Mouse (Mus musculus) neural tube, embryonic 15.5 days (tissue): ENCODE measurements around the gene Gm20661. TPM values are rescaled to one million over a fixed set of nuclear protein-coding genes. Genes with fewer than 3 reads are reported as not detected.

Source experiments
- ATAC-seq: fragments of 200-750 bp; cut with Nextera tagmentation; 2 replicates; pipeline ENCODE4 v1.8.0; 2017; ENCODE audit warnings: mild to moderate bottlenecking, moderate TSS enrichment, moderate library complexity; ENCODE audit not compliant: low FRiP score
- H3K27ac ChIP-seq: fragments of 300-500 bp; sonication (generic); replicated peaks from 2 replicates; pipeline ENCODE4 v1.5.1; 2015; ENCODE audit warnings: mild to moderate bottlenecking, inconsistent platforms
- H3K27me3 ChIP-seq: fragments of 300-500 bp; sonication (generic); replicated peaks from 2 replicates; pipeline ENCODE4 v1.6.1; 2015; ENCODE audit warnings: inconsistent platforms
- H3K36me3 ChIP-seq: fragments of 300-500 bp; sonication (generic); 2 replicates; pipeline ENCODE4 v1.6.1; 2015; ENCODE audit warnings: inconsistent platforms
- H3K4me1 ChIP-seq: fragments of 300-500 bp; sonication (generic); 2 replicates; pipeline ENCODE4 v1.6.1; 2015; ENCODE audit warnings: inconsistent platforms
- H3K4me2 ChIP-seq: fragments of 300-500 bp; sonication (generic); 2 replicates; pipeline ENCODE4 v1.6.1; 2015; ENCODE audit warnings: inconsistent platforms, mild to moderate bottlenecking, moderate library complexity
- H3K4me3 ChIP-seq: fragments of 300-500 bp; sonication (generic); replicated peaks from 2 replicates; pipeline ENCODE4 v1.5.1; 2015; ENCODE audit warnings: mild to moderate bottlenecking, inconsistent platforms
- H3K9ac ChIP-seq: fragments of 300-500 bp; sonication (generic); replicated peaks from 2 replicates; pipeline ENCODE4 v1.6.1; 2015; ENCODE audit warnings: mild to moderate bottlenecking, inconsistent platforms
- H3K9me3 ChIP-seq: fragments of 300-500 bp; sonication (generic); replicated peaks from 2 replicates; pipeline ENCODE4 v1.6.1; 2016; ENCODE audit warnings: inconsistent platforms
- WGBS: fragments of 180-500 bp; shearing (Covaris S2); methylation state at CpG from one replicate; pipeline ENCODE4 v1.1.7; 2015; ENCODE audit warnings: mixed read lengths; 5-methylcytosine and 5-hydroxymethylcytosine counted together
- polyA plus RNA-seq: library from polyadenylated mRNA; unstranded; fragments of >200 nt; fragmentation: Nextera tagmentation; extraction: Ambion mirVana; gene quantifications from 2 replicates; pipeline ENCODE4 v1.2.1, GENCODE M21; 2015

Gene Gm20661
- polyA plus RNA-seq, 1 experiment from 2014 or later = 1.2 TPM

DNA sequence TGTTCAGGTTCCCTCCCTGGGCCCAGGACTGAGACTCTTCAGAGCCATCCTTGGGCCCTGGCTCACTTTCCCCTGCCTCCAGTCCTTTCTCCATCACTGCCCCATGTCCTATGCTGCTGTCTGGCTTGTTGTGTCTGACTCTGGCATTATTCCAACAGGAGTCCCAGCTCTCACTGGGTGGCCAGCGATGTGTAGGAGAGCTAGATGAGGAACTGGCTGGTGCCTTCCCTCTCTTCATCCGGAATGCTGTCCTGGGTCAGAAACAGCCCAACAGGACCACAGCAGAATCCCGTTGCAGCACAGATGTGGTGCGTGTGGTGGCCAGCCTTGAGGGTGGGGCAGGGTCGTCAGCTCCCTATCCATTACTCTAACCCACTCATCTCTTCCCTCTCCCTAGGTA lies 12.5 kb upstream of the Gm20661 start:
- no peak overlapping the region for H3K4me3 ChIP-seq
- H3K9me3 ChIP-seq = no peaks in the 10 kb centered on the region
- H3K27me3 ChIP-seq = no peaks in the 10 kb centered on the region
- H3K36me3 ChIP-seq = no peaks in the 10 kb centered on the region
- no peaks in the 10 kb centered on the region for H3K4me1 ChIP-seq
- H3K4me2 ChIP-seq = no peak overlapping the region
- WGBS = 89% methylated on average over 5 of the region's 5 CpGs
- no peak overlapping the region for H3K27ac ChIP-seq
- ATAC-seq = no peak
- no peak overlapping the region for H3K9ac ChIP-seq

DNA sequence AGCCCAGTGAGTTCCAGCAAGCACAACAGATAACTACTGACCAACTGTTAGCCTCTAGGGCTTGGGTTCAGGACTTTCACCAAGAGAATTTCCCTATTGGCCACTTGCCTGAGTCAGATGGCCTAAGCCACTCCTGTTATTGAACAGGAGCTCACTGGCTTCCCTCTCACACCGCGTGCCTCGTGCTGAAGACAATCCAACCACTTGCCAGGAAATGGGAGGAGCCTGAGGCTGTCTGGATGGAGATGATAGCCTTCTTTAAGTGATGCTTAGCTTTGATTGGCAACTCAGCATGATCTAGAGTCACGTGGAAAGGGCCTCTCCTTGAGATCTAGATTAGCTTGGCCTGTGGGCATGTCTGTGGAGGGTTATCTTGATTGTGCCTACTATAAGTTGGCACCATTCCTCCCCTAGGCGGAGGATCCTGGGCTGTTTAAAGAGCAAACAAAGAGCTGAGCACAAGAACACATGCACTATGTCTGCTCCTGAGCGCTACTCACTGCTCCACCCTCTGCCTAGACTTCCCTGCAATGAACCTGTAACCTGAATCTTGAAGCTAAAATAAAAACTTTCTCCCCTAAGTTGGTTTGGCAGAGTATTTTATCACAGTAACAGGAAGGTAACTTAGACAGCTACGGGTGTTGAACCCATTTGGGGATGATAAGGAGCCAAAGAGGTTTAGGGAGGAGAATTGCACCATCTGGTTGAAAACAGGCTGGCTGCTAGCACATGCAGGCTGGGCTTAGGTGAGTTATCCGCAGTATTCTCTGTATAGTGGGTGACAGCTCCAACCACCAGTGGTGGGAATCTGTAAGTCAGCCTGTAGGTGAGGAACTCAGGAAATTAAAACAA lies 10.9 kb upstream of the Gm20661 start:
- no peaks in the 10 kb centered on the region for H3K36me3 ChIP-seq
- no peaks in the 10 kb centered on the region for H3K27me3 ChIP-seq
- H3K9me3 ChIP-seq = no peaks in the 10 kb centered on the region
- H3K27ac ChIP-seq = no peak overlapping the region
- no peak overlapping the region for H3K4me3 ChIP-seq
- H3K9ac ChIP-seq = no peak overlapping the region
- no peaks in the 10 kb centered on the region for H3K4me1 ChIP-seq
- 80% methylated on average over 8 of the region's 8 CpGs for WGBS
- no peak overlapping the region for H3K4me2 ChIP-seq
- ATAC-seq = no peak

DNA sequence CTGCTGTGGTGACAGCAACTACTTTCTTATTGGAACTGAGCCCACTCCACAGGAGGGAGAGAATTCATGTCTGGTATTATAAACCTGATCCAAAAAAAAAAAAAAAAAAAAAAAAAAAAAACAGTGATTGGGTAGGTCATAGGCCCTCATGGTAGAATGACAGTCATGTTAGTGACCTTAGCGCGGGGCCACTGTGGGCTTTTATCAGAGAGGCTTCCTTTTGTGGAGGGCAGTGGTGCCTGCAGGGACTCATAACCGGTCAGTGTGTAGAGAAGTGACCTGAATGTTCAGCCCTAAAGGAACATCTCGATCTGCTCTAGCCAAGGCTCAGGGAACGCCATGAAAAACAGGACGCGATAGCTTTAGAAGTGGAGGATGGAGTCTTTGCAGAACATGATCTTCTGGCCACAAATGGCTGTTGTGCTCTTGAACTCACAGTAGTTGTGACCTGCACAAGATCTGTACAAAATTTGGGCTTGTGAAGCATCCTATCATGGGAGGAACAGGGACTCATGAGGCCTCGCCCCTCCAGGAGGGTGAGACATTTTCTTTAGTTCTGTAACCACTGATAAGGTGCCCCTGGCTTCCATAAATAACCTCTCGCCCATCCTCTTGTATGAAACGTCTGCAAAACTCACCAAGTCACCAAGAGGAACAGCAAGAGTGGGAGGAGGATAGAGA lies 8.2 kb upstream of the Gm20661 start:
- H3K27ac ChIP-seq = no peak overlapping the region
- no peak for ATAC-seq
- WGBS = 85% methylated on average over 10 of the region's 10 CpGs

DNA sequence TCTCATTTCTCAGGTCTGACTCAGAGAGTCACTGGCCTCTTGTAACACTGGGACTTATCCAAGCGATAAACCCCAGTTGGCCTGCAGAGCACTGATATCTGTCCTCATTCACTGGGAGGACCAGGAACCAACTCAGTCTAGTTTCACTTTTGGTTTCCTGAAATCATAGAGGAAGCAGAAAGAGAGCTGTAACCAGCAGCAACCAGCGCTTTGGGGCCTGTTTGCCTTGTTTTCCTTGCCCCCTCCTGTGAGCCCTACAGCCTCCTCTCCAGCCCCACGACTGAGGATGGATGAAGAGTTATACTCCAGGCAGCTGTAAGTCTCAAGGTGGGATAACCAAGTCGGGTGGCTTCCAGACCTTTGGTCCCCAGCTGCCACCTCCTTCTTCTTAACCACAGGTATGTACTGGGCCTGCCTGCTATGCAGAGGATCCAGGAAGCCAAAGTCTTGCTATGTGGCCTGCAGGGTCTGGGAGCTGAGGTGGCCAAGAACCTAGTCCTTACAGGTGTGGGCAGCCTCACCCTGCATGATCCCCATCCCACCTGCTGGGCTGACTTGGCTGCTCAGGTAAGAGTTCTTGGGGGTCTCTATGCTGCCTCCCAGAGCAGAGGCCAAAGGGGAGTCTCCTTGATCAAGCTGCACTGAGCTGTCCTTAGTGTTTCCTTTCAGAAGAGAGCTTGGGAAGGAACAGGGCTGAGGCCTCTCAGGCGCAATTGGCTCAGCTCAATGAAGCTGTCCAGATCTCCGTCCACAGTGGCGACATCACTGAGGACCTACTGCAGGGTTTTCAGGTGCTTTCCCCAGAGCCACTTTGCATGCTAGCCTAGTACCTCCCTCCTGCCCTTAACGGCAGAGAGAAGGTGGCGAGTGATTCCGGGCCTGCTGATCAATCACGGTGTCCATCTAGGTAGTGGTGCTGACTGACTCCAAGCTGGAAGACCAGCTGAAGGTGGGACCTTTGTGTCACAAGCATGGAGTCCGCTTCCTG lies 7.2 kb upstream of the Gm20661 start, which contains the start of gene Uba7:
Gene Uba7, plus strand, starts transcription at position 107 of the 988 bp plus-strand sequence.
- no peak within 1 kb of the TSS; the same call in 1 of the 2 replicates for H3K4me2 ChIP-seq
- ATAC-seq = no peak
- H3K27ac ChIP-seq = no peak within 1 kb of the TSS
- WGBS = 76% methylated on average over 12 of the region's 12 CpGs
- H3K4me1 ChIP-seq = no peaks in the 10 kb centered on the region
- no peaks in the 10 kb centered on the region for H3K36me3 ChIP-seq
- H3K9ac ChIP-seq = no peak within 1 kb of the TSS
- no peaks in the 10 kb centered on the region for H3K27me3 ChIP-seq
- H3K4me3 ChIP-seq = no peak within 1 kb of the TSS
- H3K9me3 ChIP-seq = no peaks in the 10 kb centered on the region

More for the DNA sequence above, 8.2 kb upstream of the Gm20661 start:
- no peaks in the 10 kb centered on the region for H3K36me3 ChIP-seq
- no peaks in the 10 kb centered on the region for H3K9me3 ChIP-seq
- H3K27me3 ChIP-seq = no peaks in the 10 kb centered on the region
- no peak overlapping the region for H3K4me2 ChIP-seq
- no peak overlapping the region for H3K9ac ChIP-seq
- H3K4me3 ChIP-seq = no peak overlapping the region
- H3K4me1 ChIP-seq = no peaks in the 10 kb centered on the region

DNA sequence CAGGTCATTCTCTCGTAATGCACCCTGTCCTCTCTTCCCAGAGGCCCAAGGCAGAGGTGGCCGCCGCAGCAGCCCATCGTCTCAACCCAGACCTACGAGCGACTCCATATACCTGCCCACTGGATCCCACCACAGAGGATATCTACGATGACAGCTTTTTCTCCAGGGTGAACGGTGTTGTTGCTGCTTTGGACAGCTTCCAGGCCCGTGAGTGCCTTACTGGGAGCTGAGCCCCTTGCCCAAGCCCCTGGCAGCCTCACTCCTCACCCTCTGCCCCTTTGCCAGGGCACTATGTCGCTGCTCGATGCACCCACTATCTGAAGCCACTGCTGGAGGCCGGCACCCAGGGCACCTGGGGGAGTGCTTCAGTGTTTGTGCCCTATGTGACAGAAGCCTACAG lies 4.0 kb upstream of the Gm20661 start:
- WGBS = 89% methylated on average over 12 of the region's 12 CpGs
- ATAC-seq = no peak
- H3K36me3 ChIP-seq = no peaks in the 10 kb centered on the region

DNA sequence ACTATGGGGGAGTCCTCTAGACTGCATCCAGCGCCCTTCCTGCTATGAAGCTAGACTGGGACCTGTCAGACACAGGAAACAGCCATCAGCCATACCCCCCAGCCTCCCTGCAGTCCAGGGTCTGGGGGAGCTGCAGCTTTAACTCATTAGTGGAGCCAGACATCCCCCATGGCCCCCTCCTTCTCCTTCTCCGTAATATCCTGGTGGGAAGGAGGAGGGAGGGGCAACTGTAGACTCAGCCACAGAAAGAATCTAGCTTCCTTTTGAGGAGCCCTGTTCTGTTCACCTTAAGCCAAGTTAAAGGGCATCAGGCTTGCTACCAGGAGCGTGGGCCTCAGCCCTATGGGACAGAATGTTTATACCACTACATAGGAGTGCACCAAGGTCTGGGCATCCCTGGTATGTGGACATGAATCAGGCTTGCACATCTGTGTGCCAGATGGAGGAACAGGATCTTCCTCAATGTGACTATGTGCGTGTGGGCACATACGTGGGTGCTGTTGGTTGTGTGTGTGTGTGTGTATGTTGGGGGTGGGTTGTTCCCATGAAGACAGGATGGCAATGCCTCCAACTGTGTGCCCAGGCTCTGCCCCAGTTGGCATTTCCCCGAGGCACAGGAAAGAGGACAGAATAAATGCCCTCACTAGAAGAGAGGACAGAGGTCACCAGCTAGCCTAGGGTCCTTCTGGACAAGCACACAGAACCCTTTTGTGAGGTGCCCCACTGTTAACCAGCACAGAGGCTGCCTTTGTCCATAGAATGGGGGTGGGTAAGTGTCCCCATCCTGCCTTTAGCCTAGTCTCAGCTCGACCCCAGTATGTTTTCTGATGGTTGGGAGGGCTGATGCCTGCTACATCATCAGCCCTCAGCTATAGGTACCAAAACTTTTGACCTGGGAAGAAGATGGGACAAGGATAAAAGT lies 913 bp upstream of the Gm20661 start:
- peak overlapping the region; percentile 87 for H3K4me2 ChIP-seq
- no peak for ATAC-seq
- H3K27me3 ChIP-seq = peaks cover 14% of the 10 kb centered on the region
- no peaks in the 10 kb centered on the region for H3K9me3 ChIP-seq
- WGBS = 60% methylated on average over 6 of the region's 7 CpGs
- H3K4me3 ChIP-seq = no peak overlapping the region
- H3K36me3 ChIP-seq = no peaks in the 10 kb centered on the region
- peak overlapping the region; percentile 82 for H3K27ac ChIP-seq
- no peak overlapping the region for H3K9ac ChIP-seq
- peaks cover 29% of the 10 kb centered on the region for H3K4me1 ChIP-seq

More for the DNA sequence above, 4.0 kb upstream of the Gm20661 start:
- Histone ChIP-seq H3K4me2 (no peak overlapping the region), H3K4me3 (no peak overlapping the region), H3K27ac (no peak overlapping the region), H3K9ac (no peak overlapping the region), H3K27me3 (0 out of 2 replicates have a peak, but pooled peaks cover 3% of the 10 kb centered on the region), H3K9me3 (no peaks in the 10 kb centered on the region), H3K4me1 (peaks cover 7% of the 10 kb centered on the region; the same call in 1 of the 2 replicates)

DNA sequence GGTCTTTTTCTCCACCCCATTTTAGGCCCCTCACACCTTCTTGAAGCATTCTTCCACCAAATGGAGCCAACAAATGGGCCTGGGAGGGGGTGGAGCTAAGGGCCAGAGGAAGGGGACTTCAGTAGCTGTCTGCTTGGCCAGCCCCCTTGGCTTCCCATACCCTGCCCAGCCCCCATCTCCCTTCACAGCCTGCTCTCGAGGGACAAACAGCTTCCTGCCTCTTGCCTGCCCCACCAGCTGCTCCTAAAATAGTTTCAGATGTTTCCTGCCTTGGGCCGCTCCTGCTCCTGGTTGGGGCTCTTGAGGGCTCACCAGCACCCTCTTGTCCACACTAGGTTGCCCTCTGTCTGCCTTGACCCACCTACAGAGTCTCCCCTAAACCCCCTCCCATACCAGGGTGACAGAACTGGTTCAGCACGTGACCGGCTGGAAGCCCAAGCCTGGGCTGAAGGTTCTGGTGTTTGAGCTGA lies 598 bp downstream of the Gm20661 start:
- Histone ChIP-seq H3K9me3 (no peaks in the 10 kb centered on the region), H3K4me1 (peaks cover 29% of the 10 kb centered on the region), H3K27ac (peak overlapping the region; percentile 82), H3K4me3 (peak overlapping the region; percentile 73), H3K9ac (no peak overlapping the region), H3K4me2 (peak overlapping the region; percentile 87), H3K27me3 (peaks cover 14% of the 10 kb centered on the region), H3K36me3 (no peaks in the 10 kb centered on the region)
- no peak for ATAC-seq
- WGBS = 47% methylated on average over 4 of the region's 4 CpGs

DNA sequence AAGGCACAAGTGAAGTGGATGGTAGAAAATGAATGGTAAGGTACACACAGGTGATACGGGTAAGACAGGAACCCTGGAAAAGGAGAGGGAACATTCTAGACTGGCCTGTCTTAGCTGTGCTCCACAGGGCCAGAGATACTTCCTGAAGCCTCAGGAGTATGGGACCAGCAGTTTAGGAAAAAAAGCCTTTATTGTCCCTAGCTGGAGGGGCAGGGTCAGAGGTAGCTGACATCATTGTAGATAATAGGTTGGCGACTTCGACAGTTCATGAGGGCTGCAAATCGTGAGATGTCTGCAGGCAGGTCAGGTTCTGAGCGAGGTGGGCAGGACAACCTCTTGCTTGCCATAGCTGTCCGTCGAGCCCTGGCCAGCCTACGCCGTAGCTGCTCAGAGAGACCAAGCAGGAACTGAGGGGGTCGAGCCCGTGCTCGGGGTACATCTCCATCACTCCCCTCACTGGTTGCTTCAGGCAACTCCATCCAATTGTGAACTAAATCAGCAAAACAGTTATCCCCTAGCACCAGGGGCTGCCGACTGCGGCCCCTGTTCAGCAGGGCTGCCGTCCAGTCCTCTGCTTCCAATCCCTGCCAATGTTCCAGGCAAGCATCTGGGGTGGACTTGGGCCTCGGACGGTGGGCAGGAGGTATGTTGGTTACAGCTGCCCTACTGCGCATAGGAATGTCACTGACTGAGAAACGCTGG lies 1.3 kb downstream of the Gm20661 start:
- no peaks in the 10 kb centered on the region for H3K9me3 ChIP-seq
- peaks cover 14% of the 10 kb centered on the region for H3K27me3 ChIP-seq
- H3K4me3 ChIP-seq = peak overlapping the region; percentile 73
- peak overlapping the region; percentile 82 for H3K27ac ChIP-seq
- H3K36me3 ChIP-seq = no peaks in the 10 kb centered on the region
- peak overlapping the region; percentile 87 for H3K4me2 ChIP-seq
- H3K9ac ChIP-seq = no peak overlapping the region; the same call in 1 of the 2 replicates
- peaks cover 29% of the 10 kb centered on the region for H3K4me1 ChIP-seq
- no peak for ATAC-seq
- 74% methylated on average over 19 of the region's 19 CpGs for WGBS

DNA sequence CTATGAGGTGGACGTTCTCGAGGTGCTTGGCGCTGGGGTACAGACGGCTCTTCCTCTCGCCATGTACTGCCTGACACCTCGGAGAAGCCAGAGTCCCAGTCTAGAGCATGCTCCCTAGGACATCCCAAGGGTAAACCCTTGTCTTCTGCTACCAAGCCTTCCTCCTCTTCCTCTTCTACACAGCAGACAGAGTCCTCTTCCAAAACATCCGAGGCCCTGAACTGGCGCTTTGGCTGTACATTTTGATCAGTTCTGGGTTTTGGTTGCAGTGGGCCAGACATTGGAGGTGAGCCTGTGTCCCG lies 1.8 kb downstream of the Gm20661 start:
- Histone ChIP-seq H3K27me3 (peaks cover 14% of the 10 kb centered on the region), H3K9me3 (no peaks in the 10 kb centered on the region), H3K27ac (peak overlapping the region; percentile 82), H3K9ac (peak overlapping the region; percentile 61), H3K4me3 (peak overlapping the region; percentile 73), H3K4me2 (peak overlapping the region; percentile 87), H3K36me3 (no peaks in the 10 kb centered on the region), H3K4me1 (peaks cover 29% of the 10 kb centered on the region)
- no peak for ATAC-seq
- WGBS = 64% methylated on average over 9 of the region's 9 CpGs
